Mouse (Mus musculus): ENCODE measurements around the gene Nckap5l.

DNA sequence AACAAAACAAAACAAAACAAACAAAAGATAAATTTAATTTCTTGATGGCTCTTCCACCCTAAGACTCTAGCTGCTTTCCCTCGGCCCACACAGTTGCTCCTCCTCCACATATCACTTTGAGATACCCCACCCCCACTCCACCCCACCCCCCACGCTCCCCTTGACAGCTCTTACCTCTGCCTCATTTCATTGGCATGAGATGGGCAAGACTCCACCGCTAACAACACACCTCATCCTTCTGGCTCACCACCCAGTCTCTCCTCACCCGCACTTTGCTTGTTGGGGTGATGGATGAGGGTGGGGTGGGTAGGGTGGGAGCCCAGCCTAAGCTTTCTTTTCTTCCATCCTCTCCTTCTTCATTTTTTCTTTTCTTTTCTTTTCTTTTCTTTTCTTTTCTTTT, 40.6 kb downstream of the Nckap5l start:
- TF ChIP-seq CTCF (IDR thresholded peaks at IDR 0.05; ENCODE audit: low read depth) (no peak), EP300 (IDR thresholded peaks at IDR 0.05; ENCODE audit: low read depth) (no peak)
